Mouse (Mus musculus): ENCODE data around the gene Sox11. TPM values are rescaled to one million over a fixed set of nuclear protein-coding genes. Genes with fewer than 3 reads are reported as not detected.

Gene Sox11
- total RNA-seq (2021): 10 to 100 TPM; 15.1 to 18.1 TPM
- long read RNA-seq, experiment 1, full-length matches to known transcripts: 12 of 13 reads
- long read RNA-seq, experiment 1, partial matches to known transcripts: 0 of 13 reads
- long read RNA-seq, experiment 1, other reads (novel, unspliced or antisense): 1 of 13 reads
- long read RNA-seq, experiment 2, full-length matches to known transcripts: 5 of 5 reads
- long read RNA-seq, experiment 2, partial matches to known transcripts: 0 of 5 reads
- long read RNA-seq, experiment 2, other reads (novel, unspliced or antisense): 0 of 5 reads

GRCm38 (mm10) chr12:27341871-27342690 lies at the start of gene Sox11:
Sox11 (minus strand) TSS chr12:27342574.
- DNase-seq (ENCODE audit: low spot score in 2 of 2): peak; percentile 63 to 64
- intact Hi-C loops (cut with DNase I): loop anchor here (2.0 to 10.0 kb wide), 5 partner anchors 253 to 1090 kb away; no protein-coding TSS in a partner anchor

- intact Hi-C loops (cut with DNase I): no loop called here
- DNase-seq (ENCODE audit: low spot score in 2 of 2): peak in 1 of 2 experiments; percentile 3
These were observed 49.4 kb upstream of the Sox11 start for GRCm38 (mm10) chr12:27391652-27392305.

DNA sequence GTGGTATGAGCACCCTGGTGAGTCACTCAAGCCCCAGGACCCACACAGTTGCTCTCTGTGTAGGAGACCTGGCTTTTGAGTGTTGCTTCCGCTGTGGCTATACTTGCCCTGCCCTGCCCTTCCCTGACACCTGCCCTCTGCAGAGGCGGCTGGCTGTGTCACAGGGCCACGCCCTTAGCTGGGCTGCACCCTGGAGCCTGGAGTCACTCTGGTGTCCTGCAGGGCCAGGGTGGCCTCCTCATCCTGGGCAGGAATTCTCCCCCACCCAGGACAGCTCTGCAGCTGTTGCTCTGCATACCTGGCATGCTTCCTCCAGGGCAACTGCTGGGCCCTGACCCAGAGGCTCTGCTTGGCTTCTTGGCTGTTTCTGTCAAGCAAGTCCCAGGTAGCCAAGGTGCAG lies 48.1 kb upstream of the Sox11 start:
- no peak for DNase-seq (ENCODE audit: low spot score in 2 of 2)
- intact Hi-C loops (cut with DNase I): no loop called here

DNA sequence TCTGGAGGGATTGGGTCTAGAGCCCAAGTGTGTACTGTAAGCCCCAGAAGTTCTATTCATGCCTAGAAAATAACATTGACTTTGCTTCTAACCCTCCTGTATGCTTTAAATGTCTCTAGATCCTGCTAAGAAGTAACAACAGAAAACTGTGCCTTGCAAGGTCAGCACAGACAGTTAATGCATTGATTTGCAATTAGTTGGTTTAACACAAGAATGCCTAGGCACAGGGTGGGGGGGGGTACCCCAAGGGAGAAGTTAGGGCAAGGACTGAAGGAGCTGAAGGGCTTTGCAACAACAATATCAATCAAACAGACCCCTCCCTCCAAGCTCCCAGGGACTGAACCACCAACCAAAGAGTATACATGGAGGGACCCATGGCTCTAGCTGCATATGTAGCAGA lies 47.1 kb upstream of the Sox11 start:
- intact Hi-C loops (cut with DNase I): no loop called here
- no peak for DNase-seq (ENCODE audit: low spot score in 2 of 2)

GRCm38 (mm10) chr12:27372505-27372904 lies 30.1 kb upstream of the Sox11 start:
- DNase-seq (ENCODE audit: low spot score in 2 of 2): no peak

GRCm38 (mm10) chr12:27370756-27371155 lies 28.4 kb upstream of the Sox11 start:
- intact Hi-C loops (cut with DNase I): no loop called here
- DNase-seq (ENCODE audit: low spot score in 2 of 2): no peak

More at GRCm38 (mm10) chr12:27372505-27372904, 30.1 kb upstream of the Sox11 start:
- intact Hi-C loops (cut with DNase I): no loop called here

- intact Hi-C loops (cut with DNase I): no loop called here
- no peak for DNase-seq (ENCODE audit: low spot score in 2 of 2)
These were observed 25.1 kb upstream of the Sox11 start for GRCm38 (mm10) chr12:27367476-27367875.

DNA sequence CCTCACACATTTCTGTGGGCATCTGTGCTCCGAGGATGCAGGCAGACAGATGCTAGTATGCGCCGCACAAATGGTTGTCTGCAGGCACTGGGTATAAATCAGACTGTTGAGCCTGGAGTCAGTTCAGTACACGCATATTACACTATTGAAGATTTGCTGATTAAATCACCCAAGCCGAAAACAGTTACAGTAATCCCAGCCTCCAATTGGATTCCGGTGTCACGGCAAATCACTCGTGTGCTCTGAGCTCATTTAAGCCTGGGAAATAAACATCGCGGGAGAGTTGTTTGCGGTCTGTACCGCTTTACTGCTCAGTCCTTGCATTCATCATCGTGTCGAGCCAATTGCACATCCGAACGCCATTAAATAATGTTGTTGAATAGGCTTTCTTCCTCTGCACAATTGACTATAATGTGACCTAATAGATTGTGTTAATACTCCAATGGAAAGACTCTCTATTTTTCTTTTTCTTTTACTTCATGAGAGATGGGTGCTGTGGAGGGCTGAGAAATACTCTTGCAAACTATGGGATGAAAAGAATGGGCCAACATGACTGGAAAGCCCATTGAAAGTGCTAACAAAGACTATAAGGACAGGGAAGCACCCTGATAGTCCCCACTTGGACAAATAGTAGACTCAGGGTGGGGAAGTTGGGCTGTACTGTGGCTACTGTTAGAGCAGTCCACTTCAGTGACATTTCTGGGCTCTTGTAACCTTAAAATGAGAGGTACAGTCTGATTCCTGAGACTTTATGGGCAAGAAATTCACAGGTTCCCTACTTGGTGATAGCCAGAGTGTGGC lies 21.7 kb upstream of the Sox11 start:
- no peak for DNase-seq (ENCODE audit: low spot score in 2 of 2)
- intact Hi-C loops (cut with DNase I): no loop called here

- no peak for DNase-seq (ENCODE audit: low spot score in 2 of 2)
- intact Hi-C loops (cut with DNase I): no loop called here
These were observed 14.8 kb upstream of the Sox11 start for GRCm38 (mm10) chr12:27357076-27357637.

DNA sequence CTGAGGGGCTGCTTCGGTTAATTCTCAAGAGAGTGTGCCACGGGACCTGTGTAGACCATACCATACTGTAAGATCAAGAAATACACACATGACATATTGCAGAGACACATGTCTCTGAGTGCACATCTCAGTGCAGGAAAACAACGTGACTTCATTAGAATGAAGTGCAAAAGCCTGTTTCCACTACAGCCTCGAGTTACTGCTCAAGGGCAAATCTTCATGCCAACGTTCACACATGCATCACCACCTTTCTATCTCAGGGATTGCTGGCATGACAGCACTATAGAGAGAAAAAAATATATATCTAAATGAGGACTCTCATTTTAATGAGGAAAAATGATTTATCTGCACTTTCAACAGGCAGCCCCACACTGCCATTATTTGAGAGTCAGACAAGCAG lies 14.2 kb upstream of the Sox11 start:
- intact Hi-C loops (cut with DNase I): no loop called here
- no peak for DNase-seq (ENCODE audit: low spot score in 2 of 2)

- intact Hi-C loops (cut with DNase I): loop anchor here (5.0 to 10.0 kb wide), 4 partner anchors 251 to 1088 kb away; no protein-coding TSS in a partner anchor
- DNase-seq (ENCODE audit: low spot score in 2 of 2): no peak
These were observed 1.4 kb upstream of the Sox11 start for GRCm38 (mm10) chr12:27343606-27344410.

GRCm38 (mm10) chr12:27342691-27343605 lies 574 bp upstream of the Sox11 start:
- peak; percentile 93 to 95 for DNase-seq (ENCODE audit: low spot score in 2 of 2)
- intact Hi-C loops (cut with DNase I): loop anchor here (5.0 to 10.0 kb wide), 4 partner anchors 252 to 1089 kb away; no protein-coding TSS in a partner anchor

DNA sequence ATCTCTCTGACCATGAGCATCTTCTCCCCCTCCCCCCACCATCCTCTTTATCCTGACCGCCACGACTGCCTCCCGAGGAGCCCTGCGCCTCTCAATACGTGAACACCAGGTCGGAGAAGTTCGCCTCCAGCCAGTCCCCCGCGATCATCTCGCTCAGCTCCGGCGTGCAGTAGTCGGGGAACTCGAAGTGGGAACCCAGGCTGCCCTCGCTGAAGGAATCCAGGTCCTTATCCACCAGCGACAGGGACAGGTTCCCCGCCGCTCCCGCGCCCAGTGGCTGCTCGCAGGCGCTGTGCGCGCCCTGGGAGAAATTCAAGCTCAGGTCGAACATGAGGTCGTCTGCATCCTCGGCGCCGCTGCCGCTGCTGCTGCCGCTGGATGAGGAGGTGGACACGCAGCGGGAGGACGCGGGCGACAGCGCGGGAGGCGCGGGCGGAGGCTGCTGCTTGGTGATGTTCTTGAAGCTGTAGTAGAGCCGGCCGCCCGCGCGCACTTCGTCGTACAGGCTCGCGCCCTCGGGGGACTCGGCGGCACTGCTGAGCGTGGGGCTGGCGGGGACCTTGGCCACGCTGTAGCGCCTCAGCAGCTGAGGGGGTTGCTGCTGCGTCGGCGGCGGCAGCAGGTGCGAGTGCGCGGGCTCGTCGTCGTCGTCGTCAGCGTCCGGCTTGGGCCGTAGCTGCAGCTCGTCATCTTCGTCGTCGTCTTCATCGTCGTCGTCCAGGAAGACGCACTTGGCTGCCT lies 1.1 kb downstream of the Sox11 start:
- peak; percentile 66 to 73 for DNase-seq (ENCODE audit: low spot score in 2 of 2)

GRCm38 (mm10) chr12:27340451-27341035 lies 1.8 kb downstream of the Sox11 start:
- intact Hi-C loops (cut with DNase I): loop anchor here (2.0 to 10.0 kb wide), 5 partner anchors 254 to 1092 kb away; no protein-coding TSS in a partner anchor
- DNase-seq (ENCODE audit: low spot score in 2 of 2): no peak

More for the DNA sequence above, 1.1 kb downstream of the Sox11 start:
- intact Hi-C loops (cut with DNase I): loop anchor here (2.0 to 10.0 kb wide), 5 partner anchors 254 to 1091 kb away; no protein-coding TSS in a partner anchor

- DNase-seq (ENCODE audit: low spot score in 2 of 2): peak; percentile 58 to 69
- intact Hi-C loops (cut with DNase I): loop anchor here (5.0 kb wide), 3 partner anchors 182 to 452 kb away; no protein-coding TSS in a partner anchor
These were observed 3.1 kb downstream of the Sox11 start for GRCm38 (mm10) chr12:27339171-27339751.
